Mouse (Mus musculus): ENCODE results near the gene Sidt1.

Gene Sidt1

DNA sequence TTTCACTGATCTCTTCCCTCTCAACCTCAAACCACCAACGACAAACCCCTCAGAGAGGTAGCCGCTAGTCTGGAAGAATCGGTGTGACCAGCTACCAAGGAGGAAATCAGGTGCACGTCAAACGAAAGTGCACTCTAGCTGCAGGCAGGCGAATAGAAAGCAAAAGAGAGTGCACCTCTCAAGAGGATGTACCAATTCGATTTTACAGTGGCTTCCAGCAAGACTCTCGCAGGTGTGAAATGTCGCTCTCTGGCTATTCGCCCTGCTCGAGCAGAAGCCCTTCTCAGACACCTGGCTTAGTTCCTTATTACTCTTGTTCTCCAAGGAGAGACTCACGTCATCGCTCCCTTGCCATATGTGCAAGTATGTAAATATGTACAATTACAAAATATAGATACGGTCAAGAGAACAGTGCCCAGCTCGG lies at the start of gene Sidt1:
TSS of gene Sidt1 (minus strand) at position 336 of the 424 bp plus-strand sequence.
- peak; percentile 7 to 10 for DNase-seq (ENCODE audit: low spot score in 2 of 2)

DNA sequence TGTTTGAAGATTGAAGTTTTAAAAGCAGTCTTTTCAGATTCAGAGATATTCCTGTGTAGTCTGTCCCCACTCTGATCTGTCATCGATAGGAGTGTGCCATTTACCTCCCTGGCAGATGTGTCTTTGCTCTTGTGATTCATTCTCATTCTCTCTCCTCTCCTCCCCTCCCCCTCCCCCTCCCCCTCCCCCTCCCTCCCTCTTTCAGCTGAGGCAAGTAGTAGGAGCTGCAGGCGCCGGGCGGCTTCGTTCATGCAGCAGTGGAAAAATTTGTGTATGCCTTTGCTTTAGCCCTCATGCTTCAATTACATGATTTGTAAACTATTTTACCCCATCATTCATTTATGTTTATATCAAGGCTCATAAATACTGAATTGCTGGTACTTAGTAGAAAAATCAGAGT lies 48.6 kb upstream of the Sidt1 start:
- no peak for DNase-seq (ENCODE audit: low spot score in 2 of 2)

DNA sequence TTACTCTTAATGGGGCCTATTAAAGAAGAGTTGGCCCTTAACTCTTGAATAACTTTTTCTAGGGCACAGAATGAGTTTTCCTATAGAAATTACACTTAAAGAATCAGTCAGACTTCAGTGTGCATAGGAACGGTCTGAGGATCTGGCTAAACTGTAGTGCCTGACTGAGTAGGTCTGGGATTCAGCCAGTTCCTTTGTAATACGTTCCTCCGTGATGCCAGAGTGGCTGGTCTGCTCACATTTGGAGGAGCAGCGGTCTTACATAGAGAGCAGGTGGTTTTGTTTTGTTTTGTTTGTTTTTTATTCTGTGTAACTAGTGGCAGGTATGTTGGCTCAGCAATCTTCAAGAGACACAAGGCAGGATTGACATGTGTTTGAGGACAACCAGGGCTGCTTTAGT lies 47.0 kb upstream of the Sidt1 start:
- DNase-seq (ENCODE audit: low spot score in 2 of 2) = no peak

DNA sequence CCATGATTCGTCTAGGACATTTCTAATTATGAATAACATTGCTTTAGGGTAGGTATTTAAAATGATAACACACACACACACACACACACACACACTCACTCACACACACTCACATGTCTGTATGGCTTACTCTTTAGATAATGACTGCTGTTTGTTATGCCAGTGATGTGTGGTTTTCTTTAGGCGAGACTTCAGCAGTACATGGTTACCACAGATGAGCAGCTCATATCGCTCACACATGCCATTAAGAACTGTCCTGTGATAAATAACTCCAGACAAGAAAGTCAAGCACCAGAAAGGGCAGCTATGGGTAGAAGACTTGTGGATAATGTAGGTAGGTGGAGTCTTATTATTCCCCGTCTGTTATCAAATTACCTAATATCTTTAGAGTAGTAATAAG lies 42.5 kb upstream of the Sidt1 start:
- DNase-seq (ENCODE audit: low spot score in 2 of 2) = no peak

DNA sequence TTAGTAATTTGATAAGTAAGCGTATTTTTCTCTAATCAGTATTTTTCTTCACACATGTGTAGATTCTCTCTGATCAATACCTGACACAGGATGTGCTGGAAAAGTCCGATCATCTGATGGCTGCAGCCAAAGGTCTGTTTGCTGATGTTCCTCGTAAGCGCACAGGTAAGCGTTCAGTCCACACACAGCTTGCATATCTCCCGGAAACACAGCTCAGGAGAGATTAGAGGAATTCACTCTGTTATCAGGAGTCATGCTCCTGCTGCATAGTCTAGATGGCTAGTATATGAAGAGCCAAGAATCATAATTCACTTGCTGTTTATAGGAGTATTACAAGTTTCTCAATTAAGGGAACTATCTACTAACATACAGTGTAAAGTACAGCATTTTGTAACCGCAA lies 32.5 kb upstream of the Sidt1 start:
- no peak for DNase-seq (ENCODE audit: low spot score in 2 of 2)

DNA sequence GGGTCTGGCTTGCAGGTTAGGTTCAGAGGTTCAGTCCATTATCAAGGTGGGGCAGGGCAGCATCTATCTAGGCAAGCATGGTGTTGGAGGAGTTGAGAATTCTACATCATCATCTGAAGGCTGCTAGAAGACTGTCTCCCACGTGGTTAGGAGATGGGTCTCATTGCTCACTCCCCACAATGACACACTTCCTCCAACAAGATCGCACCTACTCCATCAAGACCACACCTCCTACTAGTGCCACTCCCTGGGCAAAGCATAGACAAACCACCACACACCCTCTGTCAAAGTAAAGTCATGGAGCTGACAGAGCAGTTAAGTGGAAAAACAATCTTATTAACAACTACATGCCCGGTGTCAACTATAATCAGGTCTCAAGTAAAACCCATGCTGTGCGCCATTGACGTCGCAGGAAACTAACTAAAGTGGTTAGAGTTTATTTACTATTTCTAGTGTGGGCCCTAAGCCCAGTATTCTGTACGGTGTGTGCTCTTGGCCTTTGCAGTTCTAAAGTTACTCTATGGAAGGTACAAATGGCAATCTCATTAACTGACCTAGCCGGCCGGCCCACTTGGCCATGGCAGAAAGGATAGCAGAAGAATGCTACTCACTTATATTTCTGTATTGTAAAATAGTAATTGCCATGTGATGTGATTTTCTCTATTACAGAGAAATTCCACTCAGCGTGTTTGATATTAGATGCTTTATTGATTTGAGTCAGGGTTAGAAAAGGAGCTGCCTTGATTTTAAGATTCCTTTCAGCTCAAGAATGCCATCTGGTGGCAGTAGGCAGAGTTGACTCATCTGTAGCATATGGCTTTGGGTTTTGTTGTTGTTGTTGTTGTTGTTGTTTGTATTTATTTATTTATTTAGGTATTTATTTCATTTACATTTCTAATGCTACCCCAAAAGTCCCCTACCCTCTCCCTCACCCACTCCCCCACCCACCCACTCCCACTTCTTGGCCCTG lies 29.2 kb upstream of the Sidt1 start:
- DNase-seq (ENCODE audit: low spot score in 2 of 2) = peak in 1 of 2 experiments; percentile 24

DNA sequence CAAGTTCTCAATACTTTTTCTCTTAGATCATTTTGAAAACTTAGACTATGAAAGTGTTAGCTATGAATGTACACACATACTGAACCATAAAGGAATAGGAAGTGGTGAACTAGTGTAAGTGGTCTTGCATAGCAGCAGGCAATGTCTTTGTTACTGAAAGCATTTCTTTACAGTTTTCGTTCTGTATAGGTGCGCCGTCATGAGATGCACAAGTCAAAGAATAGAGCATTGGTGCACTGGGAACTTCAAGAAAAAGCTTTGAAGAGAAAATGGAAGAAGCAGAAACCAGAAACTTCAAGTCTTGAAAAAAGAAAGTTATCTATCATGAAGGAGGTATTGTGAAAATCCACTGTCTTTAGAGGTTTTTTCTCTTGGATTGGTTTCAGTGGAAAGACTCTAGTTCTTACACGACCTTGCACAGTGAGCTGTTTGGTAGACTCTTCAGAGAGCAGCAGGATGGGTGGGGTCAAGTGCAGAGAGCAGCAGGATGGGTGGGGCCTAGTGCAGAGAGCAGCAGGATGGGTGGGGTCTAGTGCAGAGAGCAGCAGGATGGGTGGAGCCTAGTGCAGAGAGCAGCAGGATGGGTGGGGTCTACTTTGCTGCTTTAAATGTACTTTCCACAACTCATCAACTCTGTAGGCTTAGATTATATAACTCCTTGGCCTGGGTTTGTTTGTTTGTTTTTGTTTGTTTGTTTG lies 24.7 kb upstream of the Sidt1 start:
- DNase-seq (ENCODE audit: low spot score in 2 of 2) = peak; percentile 50 to 51

DNA sequence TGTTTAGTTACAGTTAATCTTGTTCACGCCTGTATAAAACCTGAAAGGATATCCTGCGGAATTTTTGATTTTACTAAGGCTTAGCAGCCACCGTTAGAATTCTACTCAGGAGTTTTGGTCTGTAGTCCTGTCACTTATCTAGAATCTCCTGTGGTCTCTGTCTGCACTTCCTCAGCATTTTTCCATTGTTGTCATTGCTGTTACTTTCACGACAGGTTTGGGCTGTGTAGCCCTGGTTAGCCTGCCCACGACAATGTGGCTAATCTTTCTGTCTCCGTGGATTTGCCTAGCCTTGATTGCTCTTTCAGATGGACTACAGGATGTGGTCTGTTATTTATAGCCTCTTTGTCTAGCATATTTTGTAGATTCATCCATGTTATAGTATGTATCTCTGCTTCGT lies 23.3 kb upstream of the Sidt1 start:
- no peak for DNase-seq (ENCODE audit: low spot score in 2 of 2)

DNA sequence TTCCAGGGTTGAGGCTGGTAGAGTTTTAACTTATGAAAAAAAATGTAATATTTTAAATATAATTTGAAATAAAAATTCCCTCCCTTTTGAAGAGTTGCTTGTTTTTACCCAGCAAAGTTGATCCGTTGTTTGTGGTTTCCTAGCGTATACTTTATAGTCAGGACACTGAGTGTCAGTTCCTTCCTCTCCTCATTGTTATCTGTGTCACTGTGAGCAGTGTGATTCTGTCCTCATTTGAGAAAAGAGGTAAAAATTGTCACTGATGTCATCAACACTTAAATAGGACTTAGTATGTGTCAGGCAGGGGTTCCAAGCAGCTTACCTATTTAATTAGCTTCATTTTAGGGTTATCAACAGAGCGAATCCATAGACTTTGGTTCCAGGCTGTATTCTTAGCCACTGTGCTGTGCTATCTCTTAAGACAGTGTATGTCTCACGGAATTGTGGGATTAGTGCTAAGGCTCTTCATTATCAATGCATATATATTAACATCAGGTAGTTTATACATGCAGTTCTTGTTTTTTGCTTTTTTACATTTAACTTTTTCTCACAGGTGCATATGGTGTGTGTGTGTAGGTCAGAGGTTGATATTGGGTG lies 16.9 kb upstream of the Sidt1 start:
- no peak for DNase-seq (ENCODE audit: low spot score in 2 of 2)

DNA sequence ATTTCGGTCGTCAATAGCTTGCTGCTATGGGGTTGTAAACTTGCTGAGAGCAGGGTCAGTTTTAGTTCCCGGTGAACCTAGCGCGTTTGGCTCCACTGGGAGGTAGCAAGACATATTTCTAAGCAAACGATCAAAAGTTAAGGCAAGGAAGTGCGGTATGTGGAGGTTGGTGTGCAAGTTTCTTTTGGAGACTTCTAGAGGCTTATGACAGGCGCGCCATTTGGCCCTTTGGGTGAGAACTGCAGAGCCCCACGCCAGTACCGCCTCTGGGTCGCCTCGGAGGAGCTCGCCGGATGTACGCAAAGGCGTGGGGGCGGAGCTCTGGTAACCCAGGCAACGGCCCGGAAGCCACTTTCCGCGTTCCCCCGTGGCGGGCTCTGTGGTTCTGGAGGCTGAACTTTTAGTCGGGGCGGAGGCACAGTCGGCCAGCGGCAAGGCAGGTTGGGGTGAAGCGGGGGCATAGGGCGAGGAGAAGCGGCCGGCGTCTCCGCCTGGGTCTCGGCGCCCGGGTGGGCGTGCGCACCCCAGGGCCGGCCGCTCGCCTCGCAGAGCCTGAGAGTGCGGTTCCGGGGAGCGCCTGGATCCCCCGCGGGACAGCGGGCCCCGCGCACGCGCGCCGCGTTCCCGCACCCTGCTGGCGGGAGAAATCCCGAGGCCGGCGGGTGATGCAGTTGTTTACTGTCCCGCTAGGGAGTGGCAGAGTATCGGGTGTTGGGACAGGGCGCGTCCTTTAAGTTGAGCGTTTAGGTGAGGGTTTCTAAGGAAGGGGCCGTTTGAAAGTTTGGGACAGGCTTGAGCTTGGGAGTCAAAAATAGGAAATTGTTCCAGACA lies 14.3 kb upstream of the Sidt1 start, which contains the start of gene Spice1:
TSS of gene Spice1 (plus strand) at position 51 of the 831 bp plus-strand sequence.
- DNase-seq (ENCODE audit: low spot score in 2 of 2) = peak; percentile 90 to 94

DNA sequence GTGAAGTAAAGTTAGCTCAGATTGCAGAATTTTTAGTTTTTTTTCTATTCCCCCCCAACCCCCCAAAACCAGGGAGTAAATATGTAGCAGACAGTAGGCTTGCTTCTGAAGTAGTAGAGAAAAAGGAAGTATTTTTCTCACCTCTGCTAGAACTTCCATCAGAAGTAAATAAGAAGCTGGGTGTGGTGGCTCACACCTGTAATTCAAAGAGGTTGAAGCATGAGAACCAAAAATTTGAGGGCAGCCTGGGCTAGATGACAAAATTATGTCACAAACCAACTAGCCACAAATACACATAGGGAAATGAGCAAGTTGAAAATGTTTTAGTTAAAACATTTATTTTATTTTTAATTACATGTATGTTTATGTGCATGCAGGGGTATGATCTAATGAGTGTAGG lies 4.5 kb upstream of the Sidt1 start:
- no peak for DNase-seq (ENCODE audit: low spot score in 2 of 2)

DNA sequence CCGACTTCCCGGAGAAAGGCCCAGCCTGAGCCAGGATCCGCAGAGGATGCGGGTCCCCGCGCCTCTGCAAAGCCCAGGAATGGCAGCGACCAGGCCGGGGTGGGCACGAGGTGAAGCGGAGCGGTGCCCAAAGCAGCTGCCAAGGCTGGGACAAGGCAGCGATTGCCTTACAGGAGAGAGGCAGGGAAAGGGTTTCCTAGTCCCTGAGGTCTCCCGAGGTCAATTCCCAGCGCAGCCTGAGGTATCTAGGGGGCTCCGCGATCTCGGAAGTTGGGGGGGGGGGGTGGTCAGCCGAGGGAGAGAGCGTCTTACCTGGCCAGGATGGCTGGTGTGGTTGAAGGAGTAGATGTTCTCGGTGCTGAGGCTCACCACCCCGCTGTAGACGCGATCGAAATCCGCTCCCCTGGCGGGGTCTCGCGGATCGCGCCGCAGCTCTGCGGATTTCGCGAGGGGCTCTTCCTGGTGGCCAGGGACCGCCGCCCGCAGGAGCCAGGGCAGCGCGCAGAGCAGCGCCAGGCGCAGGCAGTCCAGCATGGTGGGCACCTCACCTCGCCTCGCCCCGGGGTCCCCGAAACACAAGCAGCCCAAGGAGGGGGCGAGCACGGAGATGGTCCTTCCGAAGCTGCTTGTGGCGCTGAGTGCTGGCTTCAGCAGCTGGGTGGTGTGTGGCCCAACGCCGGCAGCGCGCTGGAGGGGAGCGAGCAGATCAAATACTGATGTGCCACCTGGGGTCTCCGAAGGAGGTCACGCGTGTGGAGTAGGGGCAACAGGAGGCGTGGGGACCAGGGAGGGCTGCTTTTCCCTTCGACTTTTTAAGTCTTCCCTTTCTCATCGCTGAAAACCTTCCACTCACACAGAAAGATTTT lies 768 bp downstream of the Sidt1 start:
- DNase-seq (ENCODE audit: low spot score in 2 of 2) = peak in 1 of 2 experiments; percentile 7

DNA sequence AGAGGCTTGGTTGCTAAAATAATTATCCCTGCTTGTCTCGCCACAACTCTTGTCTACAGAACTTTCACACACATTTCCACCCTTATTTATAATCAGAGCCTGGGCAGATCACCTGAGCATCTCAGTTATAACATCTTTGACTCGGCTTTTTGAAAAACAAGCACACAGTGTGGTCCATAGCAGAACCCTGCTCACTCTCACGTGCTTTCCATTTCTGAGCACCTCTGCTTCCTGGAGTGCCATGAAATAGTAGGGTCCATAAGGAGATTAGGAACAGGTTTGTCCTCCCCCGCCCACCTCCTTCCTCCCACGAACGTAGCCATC lies 1.4 kb downstream of the Sidt1 start:
- no peak for DNase-seq (ENCODE audit: low spot score in 2 of 2)

DNA sequence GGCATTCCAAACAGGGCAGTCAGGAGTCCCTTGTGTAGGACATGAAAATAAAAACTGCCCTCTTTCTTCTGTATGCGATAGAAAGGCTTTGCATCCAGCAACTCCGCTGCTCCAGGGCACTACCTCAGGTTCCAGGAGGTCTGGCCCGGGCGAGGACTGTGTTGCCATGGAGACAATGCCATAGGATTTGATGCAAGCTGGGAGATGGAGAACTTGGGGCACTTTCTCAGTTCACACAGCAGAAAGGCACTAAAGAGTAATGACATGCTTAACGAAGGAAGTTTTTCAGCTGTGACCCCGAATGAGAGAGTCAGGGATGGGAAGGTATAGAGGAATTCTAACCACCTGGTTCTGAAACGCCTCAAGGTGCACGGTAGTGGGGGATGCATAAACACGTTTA lies 1.8 kb downstream of the Sidt1 start:
- DNase-seq (ENCODE audit: low spot score in 2 of 2) = no peak

DNA sequence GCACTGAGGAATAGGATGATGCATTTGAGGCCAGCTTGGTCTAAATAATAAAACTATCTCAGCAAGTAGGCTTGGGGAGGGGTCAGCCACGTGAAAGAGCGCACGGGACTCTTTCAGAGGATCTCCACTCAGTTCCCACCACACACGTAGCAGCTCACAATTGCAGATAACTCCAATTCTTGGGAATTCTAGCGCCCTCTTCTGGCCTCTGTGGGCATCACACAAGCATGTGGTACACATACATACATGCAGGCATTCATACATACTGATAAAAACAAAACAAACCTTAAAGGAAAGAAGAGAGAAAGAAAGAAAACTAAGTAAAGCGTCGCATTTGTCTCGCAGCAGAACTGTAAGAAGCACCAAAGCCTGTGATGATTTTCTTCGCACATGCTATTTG lies 2.3 kb downstream of the Sidt1 start:
- DNase-seq (ENCODE audit: low spot score in 2 of 2) = no peak

DNA sequence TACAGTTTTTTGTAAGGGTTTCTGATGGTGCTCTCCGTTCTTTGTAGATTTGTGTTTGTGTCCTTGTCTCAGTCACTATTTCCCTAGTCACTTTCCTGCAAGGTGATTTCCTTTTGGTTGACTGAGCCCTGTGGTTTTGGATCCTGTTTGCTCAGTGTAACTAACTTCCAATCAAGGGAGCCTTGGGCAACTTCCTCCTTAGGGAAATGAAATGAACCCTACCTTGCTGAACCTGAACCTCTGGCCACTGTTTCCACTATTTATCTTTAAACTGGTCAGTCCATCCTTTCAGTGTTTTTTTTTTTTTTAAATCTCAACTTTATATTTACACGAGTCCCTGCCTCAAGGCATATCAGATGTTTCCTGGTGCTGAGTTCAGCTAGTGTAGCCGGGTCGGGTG lies 4.4 kb downstream of the Sidt1 start:
- DNase-seq (ENCODE audit: low spot score in 2 of 2) = no peak

DNA sequence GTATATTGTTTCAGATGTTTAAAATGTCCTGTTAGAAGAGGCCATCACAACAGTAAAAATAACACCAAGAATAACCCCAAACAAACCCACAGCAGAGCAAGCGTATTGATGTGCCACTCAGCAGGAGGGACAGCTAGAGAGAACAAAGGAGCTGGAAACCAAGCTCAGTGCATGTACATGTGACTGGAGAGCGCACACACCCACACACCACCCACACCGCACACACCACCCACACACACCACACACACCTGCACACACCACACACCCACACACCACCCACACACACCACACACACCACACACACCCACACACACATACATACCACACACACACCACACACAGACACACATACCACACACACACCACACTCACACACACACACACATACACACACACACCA lies 12.8 kb downstream of the Sidt1 start:
- DNase-seq (ENCODE audit: low spot score in 2 of 2) = no peak

DNA sequence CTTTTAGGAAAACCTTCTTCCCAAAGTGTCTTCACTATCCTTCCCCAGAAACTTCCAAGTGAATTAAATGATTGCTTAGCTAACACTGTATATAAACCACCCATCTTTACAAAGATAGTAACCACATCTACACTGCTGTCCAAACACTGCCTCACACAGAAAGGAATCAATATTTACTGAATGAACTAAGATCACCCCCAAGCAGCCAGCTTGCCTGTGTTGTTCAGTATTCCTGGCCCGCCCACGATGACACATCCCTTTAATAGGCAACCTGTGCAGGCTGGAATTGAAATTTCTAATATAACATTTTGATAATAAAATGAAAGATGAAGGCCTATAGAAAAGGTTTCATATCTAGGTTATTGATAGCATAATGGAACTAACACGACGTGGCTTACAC lies 16.6 kb downstream of the Sidt1 start:
- no peak for DNase-seq (ENCODE audit: low spot score in 2 of 2)

DNA sequence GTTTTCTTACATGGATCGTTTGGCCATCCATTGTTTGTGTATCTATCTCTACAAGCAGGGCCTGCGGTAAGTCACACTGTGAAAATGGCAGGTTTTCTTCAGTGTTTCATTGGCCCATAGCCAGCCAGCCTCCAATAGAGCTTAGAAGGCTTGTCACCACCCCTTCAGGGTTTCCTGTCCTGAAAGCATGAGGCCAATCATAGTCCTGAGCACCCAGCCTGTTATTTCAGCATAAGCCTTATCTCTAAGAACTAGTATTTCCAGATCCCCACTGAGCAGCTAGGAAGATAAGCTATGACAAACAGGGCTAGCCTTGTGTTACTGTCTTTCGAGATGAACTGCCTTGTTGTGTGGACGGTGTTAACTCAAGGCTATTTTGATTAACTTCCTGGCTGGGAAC lies 19.6 kb downstream of the Sidt1 start:
- DNase-seq (ENCODE audit: low spot score in 2 of 2) = no peak

DNA sequence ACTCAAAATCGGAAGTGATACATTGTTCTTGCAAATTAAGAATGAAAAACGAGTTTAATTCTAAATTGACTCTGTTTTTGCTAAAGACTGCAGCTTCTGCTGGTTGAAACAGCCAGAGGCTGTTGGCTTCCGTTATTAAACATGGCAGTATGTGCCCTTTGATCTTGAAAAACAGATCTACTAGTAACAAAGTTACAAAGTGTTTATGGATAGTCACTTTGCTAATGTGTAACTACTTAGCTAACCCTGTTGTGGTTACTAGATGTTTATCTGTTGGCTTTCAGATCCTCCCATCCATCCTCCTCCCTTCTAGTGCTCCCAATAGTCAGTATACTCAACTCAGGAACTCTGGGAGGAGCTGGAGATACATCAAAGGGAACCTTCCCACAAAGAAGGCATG lies 27.4 kb downstream of the Sidt1 start:
- no peak for DNase-seq (ENCODE audit: low spot score in 2 of 2)

DNA sequence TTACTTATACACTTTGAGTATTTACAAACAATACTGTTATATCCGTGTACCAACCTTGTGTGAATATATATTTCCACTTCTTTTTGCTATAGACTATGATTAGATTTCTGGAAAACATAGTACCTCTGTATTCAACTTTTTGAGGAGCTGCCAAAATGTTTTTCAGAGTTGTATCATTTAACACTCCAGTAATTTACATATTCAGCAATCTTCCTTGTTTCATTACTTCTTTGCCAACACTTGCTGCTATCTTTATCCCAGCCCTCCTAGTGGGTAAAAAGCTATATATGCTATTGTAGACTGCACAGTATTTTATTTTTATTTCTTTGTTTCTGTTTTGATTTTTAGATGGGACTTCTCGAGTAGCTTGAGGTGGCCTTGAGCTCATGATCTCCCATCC lies 29.2 kb downstream of the Sidt1 start:
- no peak for DNase-seq (ENCODE audit: low spot score in 2 of 2)

Data from spleen, postnatal 14 days (tissue).